Mouse (Mus musculus): ENCODE measurements at regions not wholly inside any gene's neighbourhood (a gene's known extent, or its start where the extent isn't known, plus 50 kb on each side); places are given as distances from the start of the nearest gene placed in this dataset.

- no peak for ATAC-seq (ENCODE audit: low read depth)
- Histone ChIP-seq H3K4me3 (ENCODE audit: low read depth, low read length) (no peak overlapping the region), H3K4me2 (ENCODE audit: low read depth, low read length) (no peak overlapping the region), H3K4me1 (ENCODE audit: control insufficient read depth, insufficient read depth, low read length) (no peaks in the 10 kb centered on the region), H3K27ac (replicated peaks; ENCODE audit: low read depth, low read length) (no peak overlapping the region), H3K27me3 (replicated peaks; ENCODE audit: control insufficient read depth, insufficient read depth, low read length) (no peaks in the 10 kb centered on the region), H3K36me3 (ENCODE audit: control insufficient read depth, insufficient read depth, low read length) (no peaks in the 10 kb centered on the region), H3K9ac (ENCODE audit: low read depth, low read length) (no peak overlapping the region), H3K9me3 (ENCODE audit: control insufficient read depth, low read length) (no peaks in the 10 kb centered on the region)
- 87% methylated on average over 2 of the region's 2 CpGs for WGBS
- DNase-seq (ENCODE audit: low spot score), result no peak
Observed at GRCm38 (mm10) chr10:114972364-114972763, 170.3 kb upstream of the Trhde start.

- 85% methylated on average over 2 of the region's 2 CpGs for WGBS
Observed at GRCm38 (mm10) chr10:114963656-114964055, 161.5 kb upstream of the Trhde start.

GRCm38 (mm10) chr10:114957909-114958308 is 155.8 kb upstream of the Trhde start:
- DNase-seq (ENCODE audit: low spot score) (peak; percentile 29), ATAC-seq (ENCODE audit: low read depth) (peak; percentile 50; the same call in 1 of the 2 replicates)
- H3K27ac ChIP-seq (replicated peaks; ENCODE audit: low read depth, low read length), result no peak overlapping the region
- no peak overlapping the region for H3K9ac ChIP-seq (ENCODE audit: low read depth, low read length)
- H3K4me1 ChIP-seq (ENCODE audit: control insufficient read depth, insufficient read depth, low read length), result no peaks in the 10 kb centered on the region
- H3K36me3 ChIP-seq (ENCODE audit: control insufficient read depth, insufficient read depth, low read length), result no peaks in the 10 kb centered on the region
- H3K9me3 ChIP-seq (ENCODE audit: control insufficient read depth, low read length), result no peaks in the 10 kb centered on the region
- 33% methylated on average over 3 of the region's 3 CpGs for WGBS
- H3K4me3 ChIP-seq (ENCODE audit: low read depth, low read length), result no peak overlapping the region
- no peaks in the 10 kb centered on the region for H3K27me3 ChIP-seq (replicated peaks; ENCODE audit: control insufficient read depth, insufficient read depth, low read length)
- H3K4me2 ChIP-seq (ENCODE audit: low read depth, low read length), result no peak overlapping the region

More at GRCm38 (mm10) chr10:114963656-114964055, 161.5 kb upstream of the Trhde start:
- Histone ChIP-seq H3K4me3 (ENCODE audit: low read depth, low read length) (no peak overlapping the region), H3K4me1 (ENCODE audit: control insufficient read depth, insufficient read depth, low read length) (no peaks in the 10 kb centered on the region), H3K36me3 (ENCODE audit: control insufficient read depth, insufficient read depth, low read length) (no peaks in the 10 kb centered on the region), H3K27me3 (replicated peaks; ENCODE audit: control insufficient read depth, insufficient read depth, low read length) (no peaks in the 10 kb centered on the region), H3K27ac (replicated peaks; ENCODE audit: low read depth, low read length) (no peak overlapping the region), H3K4me2 (ENCODE audit: low read depth, low read length) (no peak overlapping the region), H3K9ac (ENCODE audit: low read depth, low read length) (no peak overlapping the region), H3K9me3 (ENCODE audit: control insufficient read depth, low read length) (no peaks in the 10 kb centered on the region)
- no peak for ATAC-seq (ENCODE audit: low read depth)
- DNase-seq (ENCODE audit: low spot score), result no peak

- Histone ChIP-seq H3K36me3 (ENCODE audit: control insufficient read depth, insufficient read depth, low read length) (no peaks in the 10 kb centered on the region), H3K4me1 (ENCODE audit: control insufficient read depth, insufficient read depth, low read length) (no peaks in the 10 kb centered on the region), H3K9ac (ENCODE audit: low read depth, low read length) (no peak overlapping the region), H3K27me3 (replicated peaks; ENCODE audit: control insufficient read depth, insufficient read depth, low read length) (no peaks in the 10 kb centered on the region), H3K27ac (replicated peaks; ENCODE audit: low read depth, low read length) (no peak overlapping the region), H3K4me2 (ENCODE audit: low read depth, low read length) (no peak overlapping the region), H3K4me3 (ENCODE audit: low read depth, low read length) (no peak overlapping the region), H3K9me3 (ENCODE audit: control insufficient read depth, low read length) (no peaks in the 10 kb centered on the region)
- 79% methylated on average over 6 of the region's 6 CpGs for WGBS
- ATAC-seq (ENCODE audit: low read depth), result no peak
- DNase-seq (ENCODE audit: low spot score), result no peak
Observed at GRCm38 (mm10) chr10:114956257-114956656, 154.2 kb upstream of the Trhde start.

GRCm38 (mm10) chr10:114955608-114956007 is 153.5 kb upstream of the Trhde start:
- H3K9me3 ChIP-seq (ENCODE audit: control insufficient read depth, low read length), result no peaks in the 10 kb centered on the region
- no peak overlapping the region for H3K27ac ChIP-seq (replicated peaks; ENCODE audit: low read depth, low read length)
- no peaks in the 10 kb centered on the region for H3K36me3 ChIP-seq (ENCODE audit: control insufficient read depth, insufficient read depth, low read length)
- H3K4me3 ChIP-seq (ENCODE audit: low read depth, low read length), result no peak overlapping the region
- DNase-seq (ENCODE audit: low spot score) (no peak), ATAC-seq (ENCODE audit: low read depth) (no peak)
- no peak overlapping the region for H3K4me2 ChIP-seq (ENCODE audit: low read depth, low read length)
- no peaks in the 10 kb centered on the region for H3K4me1 ChIP-seq (ENCODE audit: control insufficient read depth, insufficient read depth, low read length)
- H3K27me3 ChIP-seq (replicated peaks; ENCODE audit: control insufficient read depth, insufficient read depth, low read length), result no peaks in the 10 kb centered on the region
- H3K9ac ChIP-seq (ENCODE audit: low read depth, low read length), result no peak overlapping the region

GRCm38 (mm10) chr10:114953358-114953757 is 151.3 kb upstream of the Trhde start:
- Histone ChIP-seq H3K27me3 (replicated peaks; ENCODE audit: control insufficient read depth, insufficient read depth, low read length) (no peaks in the 10 kb centered on the region), H3K4me3 (ENCODE audit: low read depth, low read length) (no peak overlapping the region), H3K36me3 (ENCODE audit: control insufficient read depth, insufficient read depth, low read length) (no peaks in the 10 kb centered on the region), H3K9me3 (ENCODE audit: control insufficient read depth, low read length) (no peaks in the 10 kb centered on the region), H3K4me2 (ENCODE audit: low read depth, low read length) (no peak overlapping the region), H3K27ac (replicated peaks; ENCODE audit: low read depth, low read length) (no peak overlapping the region), H3K4me1 (ENCODE audit: control insufficient read depth, insufficient read depth, low read length) (no peaks in the 10 kb centered on the region), H3K9ac (ENCODE audit: low read depth, low read length) (no peak overlapping the region)
- no peak for DNase-seq (ENCODE audit: low spot score)
- no peak for ATAC-seq (ENCODE audit: low read depth)
- WGBS, result 65% methylated on average over 12 of the region's 12 CpGs

GRCm38 (mm10) chr10:114949194-114949593 is 147.1 kb upstream of the Trhde start:
- H3K27me3 ChIP-seq (replicated peaks; ENCODE audit: control insufficient read depth, insufficient read depth, low read length), result no peaks in the 10 kb centered on the region
- no peak overlapping the region for H3K27ac ChIP-seq (replicated peaks; ENCODE audit: low read depth, low read length)
- DNase-seq (ENCODE audit: low spot score), result no peak
- H3K9ac ChIP-seq (ENCODE audit: low read depth, low read length), result no peak overlapping the region
- no peaks in the 10 kb centered on the region for H3K4me1 ChIP-seq (ENCODE audit: control insufficient read depth, insufficient read depth, low read length)
- H3K9me3 ChIP-seq (ENCODE audit: control insufficient read depth, low read length), result no peaks in the 10 kb centered on the region
- WGBS, result 82% methylated on average over 6 of the region's 6 CpGs
- no peak for ATAC-seq (ENCODE audit: low read depth)
- no peaks in the 10 kb centered on the region for H3K36me3 ChIP-seq (ENCODE audit: control insufficient read depth, insufficient read depth, low read length)
- H3K4me2 ChIP-seq (ENCODE audit: low read depth, low read length), result no peak overlapping the region
- no peak overlapping the region for H3K4me3 ChIP-seq (ENCODE audit: low read depth, low read length)

GRCm38 (mm10) chr10:114924746-114925145 is 122.6 kb upstream of the Trhde start:
- H3K4me3 ChIP-seq (ENCODE audit: low read depth, low read length), result no peak overlapping the region
- no peak for DNase-seq (ENCODE audit: low spot score)
- no peak overlapping the region for H3K9ac ChIP-seq (ENCODE audit: low read depth, low read length)
- H3K27ac ChIP-seq (replicated peaks; ENCODE audit: low read depth, low read length), result no peak overlapping the region
- no peak overlapping the region for H3K4me2 ChIP-seq (ENCODE audit: low read depth, low read length)
- no peaks in the 10 kb centered on the region for H3K27me3 ChIP-seq (replicated peaks; ENCODE audit: control insufficient read depth, insufficient read depth, low read length)
- H3K9me3 ChIP-seq (ENCODE audit: control insufficient read depth, low read length), result no peaks in the 10 kb centered on the region
- H3K4me1 ChIP-seq (ENCODE audit: control insufficient read depth, insufficient read depth, low read length), result no peaks in the 10 kb centered on the region
- H3K36me3 ChIP-seq (ENCODE audit: control insufficient read depth, insufficient read depth, low read length), result no peaks in the 10 kb centered on the region
- no peak for ATAC-seq (ENCODE audit: low read depth)
- 70% methylated on average over 2 of the region's 2 CpGs for WGBS

- Histone ChIP-seq H3K4me3 (ENCODE audit: low read depth, low read length) (no peak overlapping the region), H3K36me3 (ENCODE audit: control insufficient read depth, insufficient read depth, low read length) (no peaks in the 10 kb centered on the region), H3K9ac (ENCODE audit: low read depth, low read length) (no peak overlapping the region), H3K27ac (replicated peaks; ENCODE audit: low read depth, low read length) (no peak overlapping the region), H3K27me3 (replicated peaks; ENCODE audit: control insufficient read depth, insufficient read depth, low read length) (no peaks in the 10 kb centered on the region), H3K4me2 (ENCODE audit: low read depth, low read length) (no peak overlapping the region), H3K9me3 (ENCODE audit: control insufficient read depth, low read length) (no peaks in the 10 kb centered on the region), H3K4me1 (ENCODE audit: control insufficient read depth, insufficient read depth, low read length) (no peaks in the 10 kb centered on the region)
- DNase-seq (ENCODE audit: low spot score) (no peak), ATAC-seq (ENCODE audit: low read depth) (no peak)
- WGBS, result 76% methylated on average over 3 of the region's 3 CpGs
Observed at GRCm38 (mm10) chr10:114913971-114914370, 111.9 kb upstream of the Trhde start.

All from embryonic facial prominence, embryonic 14.5 days (tissue).